Mouse (Mus musculus): ENCODE data around the gene Capn12.

DNA sequence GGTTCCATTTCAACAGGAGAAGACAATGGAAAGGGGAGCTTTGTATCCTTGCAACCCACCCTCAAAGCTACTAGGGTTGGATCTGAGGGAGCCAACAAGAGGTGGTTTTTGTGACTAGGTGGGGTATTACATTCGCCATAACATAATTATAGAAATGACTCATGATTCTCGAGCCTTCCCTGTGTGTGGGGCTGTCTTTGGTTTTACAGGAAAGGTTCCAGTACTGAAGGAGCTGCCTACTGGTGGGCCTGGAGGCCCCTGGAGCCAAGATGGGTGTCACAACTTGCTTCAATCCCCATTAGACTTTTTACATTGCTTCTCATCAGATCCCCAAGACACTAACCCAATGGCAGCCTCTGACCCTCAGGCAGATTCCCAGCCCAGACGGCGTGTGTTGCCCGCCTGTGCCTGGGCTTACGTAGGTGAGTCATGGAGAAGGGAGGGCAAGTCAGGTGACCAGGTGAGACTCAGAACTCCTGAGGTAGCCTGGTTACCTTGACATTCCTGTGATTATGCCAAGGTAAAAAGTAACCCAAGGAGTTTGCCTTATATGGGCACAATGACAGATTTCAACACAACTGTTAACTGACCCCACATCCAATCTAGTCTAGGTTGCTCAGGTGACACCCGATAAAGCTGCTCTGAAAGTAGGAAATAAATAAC lies 49.9 kb downstream of the Capn12 start:
- TF ChIP-seq CTCF (conservative IDR thresholded peaks at IDR 0.05; ENCODE audit: low read length), result no peak
- no peak for TF ChIP-seq NANOG (IDR thresholded peaks at IDR 0.05; ENCODE audit: borderline replicate concordance, low read length)

Data from E14TG2a.4 (cell line).